Mouse (Mus musculus) CH12.LX (cell line): ENCODE results near the gene Nppc. TPM values are rescaled to one million over a fixed set of nuclear protein-coding genes. Genes with fewer than 3 reads are reported as not detected.

Experiments used
- DNase-seq: peaks from one replicate; pipeline ENCODE4 v3.0.0-alpha.2; 2013; ENCODE audit errors: extremely low read depth
- H3K27ac ChIP-seq: 2 replicates; pipeline ENCODE4 v1.5.1; 2012; ENCODE audit warnings: low read depth, mild to moderate bottlenecking, control low read depth, moderate library complexity; ENCODE audit not compliant: insufficient read depth
- H3K27me3 ChIP-seq: replicated peaks from 2 replicates; pipeline ENCODE3; 2012; ENCODE audit warnings: inconsistent platforms
- H3K36me3 ChIP-seq, 2 experiments: replicated peaks in 1 of 2; 2 replicates each; pipeline versions ENCODE3 to v1.6.1; 2012; ENCODE audit warnings: inconsistent platforms in 1 of 2, low read length in 1 of 2, mild to moderate bottlenecking in 1 of 2, mixed read lengths in 1 of 2, moderate library complexity in 1 of 2; ENCODE audit not compliant: control insufficient read depth in 1 of 2, insufficient read depth in 1 of 2
- H3K4me1 ChIP-seq, 2 experiments: 2 replicates each; pipeline ENCODE4 v1.6.1; 2012; ENCODE audit warnings: inconsistent platforms in 1 of 2, moderate library complexity in 1 of 2; ENCODE audit not compliant: insufficient read depth in 2 of 2, control insufficient read depth in 1 of 2
- H3K4me2 ChIP-seq: 2 replicates; pipeline ENCODE4 v1.6.1; 2012; ENCODE audit warnings: low read depth, mild to moderate bottlenecking, control low read depth; ENCODE audit not compliant: poor library complexity, insufficient read depth, severe bottlenecking
- H3K4me3 ChIP-seq, 3 experiments: fragments of 150-350 bp in 1 of 3; sonication (generic) in 1 of 3; replicated peaks in 1 of 3; 2 replicates each; pipeline versions ENCODE3 to v1.5.1; 2011 to 2012; ENCODE audit warnings: low read depth in 2 of 3, low read length in 2 of 3, mild to moderate bottlenecking in 2 of 3, moderate library complexity in 2 of 3, control low read depth in 1 of 3, improper control_type of control experiment in 1 of 3, inconsistent platforms in 1 of 3, mixed read lengths in 1 of 3; ENCODE audit not compliant: poor library complexity in 1 of 3
- H3K79me2 ChIP-seq: replicated peaks from 2 replicates; pipeline ENCODE4 v1.6.1; 2012; ENCODE audit warnings: mild to moderate bottlenecking, moderate library complexity; ENCODE audit not compliant: control insufficient read depth, poor library complexity, insufficient read depth, severe bottlenecking; ENCODE audit errors: extremely low read depth
- H3K9ac ChIP-seq: 2 replicates; pipeline ENCODE4 v1.6.1; 2012; ENCODE audit warnings: low read depth, mild to moderate bottlenecking, control low read depth, moderate library complexity; ENCODE audit not compliant: insufficient read depth
- H3K9me3 ChIP-seq: replicated peaks from 2 replicates; pipeline ENCODE3; 2012; ENCODE audit warnings: low read length, inconsistent platforms, mixed read lengths
- ETS1 ChIP-seq: conservative IDR thresholded peaks from 2 replicates; pipeline ENCODE4 v1.6.1; 2012; ENCODE audit warnings: low read depth, mild to moderate bottlenecking, inconsistent platforms, low read length, improper control_type of control experiment, moderate library complexity
- GABPA ChIP-seq: IDR thresholded peaks from 2 replicates; pipeline ENCODE4 v1.6.1; 2012; ENCODE audit warnings: low read depth, low read length, improper control_type of control experiment, inconsistent platforms; ENCODE audit not compliant: insufficient replicate concordance
- IRF4 ChIP-seq: IDR thresholded peaks from 2 replicates; pipeline ENCODE4 v1.6.1; 2014; ENCODE audit warnings: low read depth, mild to moderate bottlenecking, inconsistent platforms, low read length, improper control_type of control experiment
- JUN ChIP-seq: IDR thresholded peaks from 2 replicates; pipeline ENCODE4 v1.6.1; 2011; ENCODE audit warnings: low read depth, mild to moderate bottlenecking, low read length, improper control_type of control experiment, moderate library complexity; ENCODE audit not compliant: insufficient read depth
- KAT2A ChIP-seq: IDR thresholded peaks from 2 replicates; pipeline ENCODE4 v1.6.1; 2012; ENCODE audit warnings: low read length, improper control_type of control experiment, inconsistent platforms; ENCODE audit not compliant: insufficient replicate concordance
- MAFK ChIP-seq: IDR thresholded peaks from 2 replicates; pipeline ENCODE4 v1.6.1; 2011; ENCODE audit warnings: low read length, improper control_type of control experiment; ENCODE audit not compliant: insufficient replicate concordance
- MEF2A ChIP-seq: IDR thresholded peaks from 2 replicates; pipeline ENCODE4 v1.6.1; 2014; ENCODE audit warnings: low read depth, mild to moderate bottlenecking, inconsistent platforms, low read length, improper control_type of control experiment, borderline replicate concordance
- MXI1 ChIP-seq: IDR thresholded peaks from 2 replicates; pipeline ENCODE4 v1.6.1; 2011; ENCODE audit warnings: mild to moderate bottlenecking, low read depth, low read length, improper control_type of control experiment
- NELFE ChIP-seq: IDR thresholded peaks from 2 replicates; pipeline ENCODE4 v1.6.1; 2011; ENCODE audit warnings: low read depth, low read length, improper control_type of control experiment
- PAX5 ChIP-seq: IDR thresholded peaks from 2 replicates; pipeline ENCODE4 v1.6.1; 2012; ENCODE audit warnings: low read length, inconsistent platforms, mixed read lengths
- POLR2A ChIP-seq: IDR thresholded peaks from 2 replicates; pipeline ENCODE4 v1.6.1; 2011; ENCODE audit warnings: low read depth, mild to moderate bottlenecking, improper control_type of control experiment, low read length
- POLR2AphosphoS2 ChIP-seq: IDR thresholded peaks from 2 replicates; pipeline ENCODE4 v1.6.1; 2011; ENCODE audit warnings: low read depth, low read length, improper control_type of control experiment
- RAD21 ChIP-seq: IDR thresholded peaks from 2 replicates; pipeline ENCODE4 v1.6.1; 2011; ENCODE audit warnings: low read depth, mild to moderate bottlenecking, low read length, improper control_type of control experiment, moderate library complexity
- SIN3A ChIP-seq: IDR thresholded peaks from 2 replicates; pipeline ENCODE4 v1.6.1; 2012; ENCODE audit warnings: low read length, improper control_type of control experiment, inconsistent platforms
- TBP ChIP-seq: conservative IDR thresholded peaks from 2 replicates; pipeline ENCODE4 v1.6.1; 2011; ENCODE audit warnings: low read depth, low read length, improper control_type of control experiment
- USF1 ChIP-seq: IDR thresholded peaks from 2 replicates; pipeline ENCODE4 v1.6.1; 2014; ENCODE audit warnings: low read depth, mild to moderate bottlenecking, inconsistent platforms, low read length, improper control_type of control experiment
- ZC3H11A ChIP-seq: IDR thresholded peaks from 2 replicates; pipeline ENCODE4 v1.6.1; 2012; ENCODE audit warnings: low read depth, mild to moderate bottlenecking, inconsistent platforms, low read length, improper control_type of control experiment
- dilution Hi-C: fragments of 300-500 bp; cut with MboI; formaldehyde crosslinking; loops from 2 replicates; pipeline ENCODE4 v1.14.3; 2020; ENCODE audit warnings: low sequenced_read_pairs; ENCODE audit not compliant: extremely low pct_unique_long_range_greater_than_20kb, extremely low pct_ligation_motif_present
- in situ Hi-C: fragments of 300-500 bp; cut with MboI; formaldehyde crosslinking; loops from 3 replicates; pipeline ENCODE4 v1.14.3; 2019; ENCODE audit warnings: low sequenced_read_pairs, low pct_ligation_motif_present, low pct_unique_long_range_greater_than_20kb, mixed read lengths
- polyA plus RNA-seq: library from polyadenylated mRNA; unstranded; fragments of >175 nt; gene quantifications from 2 replicates; pipeline ENCODE4 v1.2.1, GENCODE M21; 2012; ENCODE audit warnings: low read depth; ENCODE audit not compliant: insufficient read length
- total RNA-seq, 2 experiments: library from RNA; depleted of rRNA; stranded (reverse); fragments of 300-350 nt in 1 of 2; fragments of >200 nt in 1 of 2; gene quantifications; 2 replicates each; pipeline ENCODE4 v1.2.3; 2012 to 2014

Nppc gene
- total and polyA plus RNA-seq, 3 experiments: 0.13 TPM; not detected in 2

- TF ChIP-seq POLR2A: peak; percentile 75
- TF ChIP-seq IRF4: peak; percentile 55; the same call in 1 of the 2 replicates
- TF ChIP-seq MXI1: peak; percentile 76
- peak; percentile 54; the same call in 1 of the 2 replicates for TF ChIP-seq NELFE
- no peak; the same call in 1 of the 2 replicates for TF ChIP-seq POLR2AphosphoS2
- no peak for TF ChIP-seq RAD21
- TF ChIP-seq MAFK: no peak
- no peak for TF ChIP-seq ZC3H11A
- TF ChIP-seq, all 38 proteins: peak for 16
Measured at GRCm38 (mm10) chr1:86703300-86703964, 33.1 kb upstream of the Nppc start, which contains the start of gene Dis3l2 (continued).

GRCm38 (mm10) chr1:86700367-86700766 is 30.0 kb upstream of the Nppc start:
- in situ Hi-C loops: no loop called here
- TF ChIP-seq ETS1 (no peak), GABPA (no peak), RAD21 (no peak), IRF4 (no peak), SIN3A (no peak), TBP (no peak), MEF2A (no peak), KAT2A (no peak), USF1 (no peak), PAX5 (no peak), JUN (no peak)
- DNase-seq: no peak
- H3K27me3 ChIP-seq: no peaks in the 10 kb centered on the region
- H3K9me3 ChIP-seq: no peaks in the 10 kb centered on the region
- H3K36me3 ChIP-seq: no peaks in the 10 kb centered on the region
- dilution Hi-C loops: no loop called here
- H3K27ac ChIP-seq: no peak overlapping the region
- H3K4me2 ChIP-seq: no peak overlapping the region
- H3K4me1 ChIP-seq: peaks cover 3 to 13% of the 10 kb centered on the region in 2 experiments; a peak in 3 of 4 replicates
- no peak overlapping the region for H3K4me3 ChIP-seq
- H3K9ac ChIP-seq: no peak overlapping the region
- no peaks in the 10 kb centered on the region for H3K79me2 ChIP-seq
